Mouse (Mus musculus) CH12.LX (cell line): ENCODE data around the gene Ddx43. TPM values are rescaled to one million over a fixed set of nuclear protein-coding genes. Genes with fewer than 3 reads are reported as not detected.
A peak's percentile ranks its signal among the peaks of the same experiment; 100 is the strongest.

Experiments used
- DNase-seq: peaks from one replicate; pipeline ENCODE4 v3.0.0-alpha.2; 2013; ENCODE audit errors: extremely low read depth
- H3K27ac ChIP-seq: 2 replicates; pipeline ENCODE4 v1.5.1; 2012; ENCODE audit warnings: low read depth, mild to moderate bottlenecking, control low read depth, moderate library complexity; ENCODE audit not compliant: insufficient read depth
- H3K27me3 ChIP-seq: replicated peaks from 2 replicates; pipeline ENCODE3; 2012; ENCODE audit warnings: inconsistent platforms
- H3K36me3 ChIP-seq, 2 experiments: replicated peaks in 1 of 2; 2 replicates each; pipeline versions ENCODE3 to v1.6.1; 2012; ENCODE audit warnings: inconsistent platforms in 1 of 2, low read length in 1 of 2, mild to moderate bottlenecking in 1 of 2, mixed read lengths in 1 of 2, moderate library complexity in 1 of 2; ENCODE audit not compliant: control insufficient read depth in 1 of 2, insufficient read depth in 1 of 2
- H3K4me1 ChIP-seq, 2 experiments: 2 replicates each; pipeline ENCODE4 v1.6.1; 2012; ENCODE audit warnings: inconsistent platforms in 1 of 2, moderate library complexity in 1 of 2; ENCODE audit not compliant: insufficient read depth in 2 of 2, control insufficient read depth in 1 of 2
- H3K4me2 ChIP-seq: 2 replicates; pipeline ENCODE4 v1.6.1; 2012; ENCODE audit warnings: low read depth, mild to moderate bottlenecking, control low read depth; ENCODE audit not compliant: poor library complexity, insufficient read depth, severe bottlenecking
- H3K4me3 ChIP-seq, 3 experiments: fragments of 150-350 bp in 1 of 3; sonication (generic) in 1 of 3; replicated peaks in 1 of 3; 2 replicates each; pipeline versions ENCODE3 to v1.5.1; 2011 to 2012; ENCODE audit warnings: low read depth in 2 of 3, low read length in 2 of 3, mild to moderate bottlenecking in 2 of 3, moderate library complexity in 2 of 3, control low read depth in 1 of 3, improper control_type of control experiment in 1 of 3, inconsistent platforms in 1 of 3, mixed read lengths in 1 of 3; ENCODE audit not compliant: poor library complexity in 1 of 3
- H3K79me2 ChIP-seq: replicated peaks from 2 replicates; pipeline ENCODE4 v1.6.1; 2012; ENCODE audit warnings: mild to moderate bottlenecking, moderate library complexity; ENCODE audit not compliant: control insufficient read depth, poor library complexity, insufficient read depth, severe bottlenecking; ENCODE audit errors: extremely low read depth
- H3K9ac ChIP-seq: 2 replicates; pipeline ENCODE4 v1.6.1; 2012; ENCODE audit warnings: low read depth, mild to moderate bottlenecking, control low read depth, moderate library complexity; ENCODE audit not compliant: insufficient read depth
- H3K9me3 ChIP-seq: replicated peaks from 2 replicates; pipeline ENCODE3; 2012; ENCODE audit warnings: low read length, inconsistent platforms, mixed read lengths
- E2F4 ChIP-seq: IDR thresholded peaks from 2 replicates; pipeline ENCODE4 v1.6.1; 2011; ENCODE audit warnings: low read depth, low read length, improper control_type of control experiment; ENCODE audit not compliant: insufficient replicate concordance
- ELF1 ChIP-seq: IDR thresholded peaks from 2 replicates; pipeline ENCODE4 v1.6.1; 2014; ENCODE audit warnings: low read depth, mild to moderate bottlenecking, inconsistent platforms, low read length, improper control_type of control experiment
- EP300 ChIP-seq: IDR thresholded peaks from 2 replicates; pipeline ENCODE4 v1.6.1; 2011; ENCODE audit warnings: low read length, improper control_type of control experiment
- IRF4 ChIP-seq: IDR thresholded peaks from 2 replicates; pipeline ENCODE4 v1.6.1; 2014; ENCODE audit warnings: low read depth, mild to moderate bottlenecking, inconsistent platforms, low read length, improper control_type of control experiment
- JUN ChIP-seq: IDR thresholded peaks from 2 replicates; pipeline ENCODE4 v1.6.1; 2011; ENCODE audit warnings: low read depth, mild to moderate bottlenecking, low read length, improper control_type of control experiment, moderate library complexity; ENCODE audit not compliant: insufficient read depth
- KAT2A ChIP-seq: IDR thresholded peaks from 2 replicates; pipeline ENCODE4 v1.6.1; 2012; ENCODE audit warnings: low read length, improper control_type of control experiment, inconsistent platforms; ENCODE audit not compliant: insufficient replicate concordance
- MAX ChIP-seq: IDR thresholded peaks from 2 replicates; pipeline ENCODE4 v1.6.1; 2011; ENCODE audit warnings: low read length, improper control_type of control experiment
- MXI1 ChIP-seq: IDR thresholded peaks from 2 replicates; pipeline ENCODE4 v1.6.1; 2011; ENCODE audit warnings: mild to moderate bottlenecking, low read depth, low read length, improper control_type of control experiment
- NELFE ChIP-seq: IDR thresholded peaks from 2 replicates; pipeline ENCODE4 v1.6.1; 2011; ENCODE audit warnings: low read depth, low read length, improper control_type of control experiment
- NRF1 ChIP-seq: IDR thresholded peaks from 2 replicates; pipeline ENCODE4 v1.6.1; 2014; ENCODE audit warnings: low read depth, mild to moderate bottlenecking, inconsistent platforms, low read length, improper control_type of control experiment, moderate library complexity
- PAX5 ChIP-seq: IDR thresholded peaks from 2 replicates; pipeline ENCODE4 v1.6.1; 2012; ENCODE audit warnings: low read length, inconsistent platforms, mixed read lengths
- POLR2AphosphoS2 ChIP-seq: IDR thresholded peaks from 2 replicates; pipeline ENCODE4 v1.6.1; 2011; ENCODE audit warnings: low read depth, low read length, improper control_type of control experiment
- SIN3A ChIP-seq: IDR thresholded peaks from 2 replicates; pipeline ENCODE4 v1.6.1; 2012; ENCODE audit warnings: low read length, improper control_type of control experiment, inconsistent platforms
- TCF12 ChIP-seq: IDR thresholded peaks from 2 replicates; pipeline ENCODE4 v1.6.1; 2014; ENCODE audit warnings: low read depth, mild to moderate bottlenecking, inconsistent platforms, low read length, improper control_type of control experiment
- UBTF ChIP-seq: IDR thresholded peaks from 2 replicates; pipeline ENCODE4 v1.6.1; 2012; ENCODE audit warnings: low read depth, mild to moderate bottlenecking, inconsistent platforms, low read length, improper control_type of control experiment, moderate library complexity
- USF1 ChIP-seq: IDR thresholded peaks from 2 replicates; pipeline ENCODE4 v1.6.1; 2014; ENCODE audit warnings: low read depth, mild to moderate bottlenecking, inconsistent platforms, low read length, improper control_type of control experiment
- USF2 ChIP-seq: conservative IDR thresholded peaks from 2 replicates; pipeline ENCODE4 v1.6.1; 2011; ENCODE audit warnings: low read depth, low read length, improper control_type of control experiment
- ZC3H11A ChIP-seq: IDR thresholded peaks from 2 replicates; pipeline ENCODE4 v1.6.1; 2012; ENCODE audit warnings: low read depth, mild to moderate bottlenecking, inconsistent platforms, low read length, improper control_type of control experiment
- ZKSCAN1 ChIP-seq: IDR thresholded peaks from 2 replicates; pipeline ENCODE4 v1.6.1; 2012; ENCODE audit warnings: low read depth, inconsistent platforms, low read length, improper control_type of control experiment, borderline replicate concordance
- ZMIZ1 ChIP-seq: IDR thresholded peaks from 2 replicates; pipeline ENCODE4 v1.6.1; 2012; ENCODE audit warnings: low read depth, mild to moderate bottlenecking, inconsistent platforms, low read length, improper control_type of control experiment
- dilution Hi-C: fragments of 300-500 bp; cut with MboI; formaldehyde crosslinking; loops from 2 replicates; pipeline ENCODE4 v1.14.3; 2020; ENCODE audit warnings: low sequenced_read_pairs; ENCODE audit not compliant: extremely low pct_unique_long_range_greater_than_20kb, extremely low pct_ligation_motif_present
- in situ Hi-C: fragments of 300-500 bp; cut with MboI; formaldehyde crosslinking; loops from 3 replicates; pipeline ENCODE4 v1.14.3; 2019; ENCODE audit warnings: low sequenced_read_pairs, low pct_ligation_motif_present, low pct_unique_long_range_greater_than_20kb, mixed read lengths
- polyA plus RNA-seq: library from polyadenylated mRNA; unstranded; fragments of >175 nt; gene quantifications from 2 replicates; pipeline ENCODE4 v1.2.1, GENCODE M21; 2012; ENCODE audit warnings: low read depth; ENCODE audit not compliant: insufficient read length
- total RNA-seq, 2 experiments: library from RNA; depleted of rRNA; stranded (reverse); fragments of 300-350 nt in 1 of 2; fragments of >200 nt in 1 of 2; gene quantifications; 2 replicates each; pipeline ENCODE4 v1.2.3; 2012 to 2014

The Ddx43 gene
- total and polyA plus RNA-seq, 3 experiments, result not detected

- no peak overlapping the region for H3K27ac ChIP-seq
- dilution Hi-C loops, result no loop called here
- in situ Hi-C loops, result no loop called here
Measured at GRCm38 (mm10) chr9:78463337-78463736, 67.8 kb downstream of the Ddx43 start.

DNA sequence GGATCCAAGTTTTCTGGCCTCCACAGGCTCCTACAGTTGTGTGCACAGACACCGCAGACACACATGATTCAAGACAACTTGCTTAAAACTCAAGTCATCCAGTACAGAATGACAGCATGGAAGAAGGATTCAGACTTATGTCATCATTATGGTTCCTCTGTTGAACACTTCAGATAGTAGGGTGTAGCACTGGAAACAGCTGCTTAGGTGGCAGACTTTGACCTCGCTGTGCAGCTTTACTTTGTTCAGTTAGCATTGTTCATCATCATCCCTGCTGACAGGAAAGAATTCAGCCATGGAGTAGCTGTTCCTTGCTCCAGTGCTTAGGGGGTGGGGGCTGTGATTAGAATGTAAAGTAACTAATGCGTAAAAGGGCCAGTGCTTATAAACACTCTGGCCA lies 70.1 kb downstream of the Ddx43 start:
- Histone ChIP-seq H3K27ac (no peak overlapping the region), H3K4me1 (peaks cover 2 to 14% of the 10 kb centered on the region in 2 experiments; a peak in 3 of 4 replicates), H3K79me2 (no peaks in the 10 kb centered on the region), H3K4me3 (no peak overlapping the region), H3K4me2 (no peak overlapping the region), H3K9ac (no peak overlapping the region), H3K9me3 (no peaks in the 10 kb centered on the region), H3K36me3 (peaks cover 55 to 78% of the 10 kb centered on the region in 2 experiments), H3K27me3 (no peaks in the 10 kb centered on the region)
- dilution Hi-C loops (no loop called here), in situ Hi-C loops (no loop called here)
- no peak for TF ChIP-seq NRF1
- TF ChIP-seq PAX5, result no peak
- TF ChIP-seq ZMIZ1, result no peak
- TF ChIP-seq USF1, result no peak
- no peak for TF ChIP-seq NELFE
- no peak for TF ChIP-seq ZC3H11A
- no peak for TF ChIP-seq JUN
- TF ChIP-seq EP300, result no peak
- no peak for TF ChIP-seq ELF1
- no peak for TF ChIP-seq USF2
- no peak for TF ChIP-seq MXI1
- TF ChIP-seq MAX, result no peak
- no peak for TF ChIP-seq POLR2AphosphoS2
- no peak for TF ChIP-seq E2F4
- TF ChIP-seq KAT2A, result no peak
- DNase-seq, result no peak

More at GRCm38 (mm10) chr9:78463337-78463736, 67.8 kb downstream of the Ddx43 start:
- no peak overlapping the region for H3K4me2 ChIP-seq
- H3K79me2 ChIP-seq, result no peaks in the 10 kb centered on the region
- DNase-seq, result peak; percentile 14
- no peaks in the 10 kb centered on the region for H3K27me3 ChIP-seq
- H3K4me3 ChIP-seq, result no peak overlapping the region
- TF ChIP-seq IRF4, result no peak
- TF ChIP-seq TCF12, result no peak
- no peak for TF ChIP-seq ZKSCAN1
- TF ChIP-seq SIN3A, result no peak
- no peak for TF ChIP-seq UBTF
- TF ChIP-seq, all 38 proteins: peak for 0
- Histone ChIP-seq H3K36me3 (peaks cover 54 to 78% of the 10 kb centered on the region in 2 experiments), H3K9me3 (no peaks in the 10 kb centered on the region), H3K9ac (no peak overlapping the region), H3K4me1 (peaks cover 2 to 19% of the 10 kb centered on the region in 2 experiments; a peak in 3 of 4 replicates)

Other genes with a start within 250 kb of the Ddx43 start
- gene Gsta4, start 213.0 kb upstream of the Ddx43 start, total RNA-seq (2012; rRNA removed), result 0.50 and 0.85 TPM in 2 replicates
- not detected in 2 replicates for gene Gsta4, start 213.0 kb upstream of the Ddx43 start, total RNA-seq (2014; rRNA removed)
- 0.47 and 1.2 TPM in 2 replicates for gene Gsta4, start 213.0 kb upstream of the Ddx43 start, polyA plus RNA-seq
- not detected in 2 replicates for gene Gsta1, start 165.1 kb upstream of the Ddx43 start, total RNA-seq (2012; rRNA removed)
- gene Gsta1, start 165.1 kb upstream of the Ddx43 start, total RNA-seq (2014; rRNA removed), result not detected in 2 replicates
- not detected in 2 replicates for gene Gsta1, start 165.1 kb upstream of the Ddx43 start, polyA plus RNA-seq
- not detected in 2 replicates for gene Gm3776, start 138.6 kb upstream of the Ddx43 start, total RNA-seq (2012; rRNA removed)
- not detected in 2 replicates for gene Gm3776, start 138.6 kb upstream of the Ddx43 start, total RNA-seq (2014; rRNA removed)
- gene Gm3776, start 138.6 kb upstream of the Ddx43 start, polyA plus RNA-seq, result not detected in 2 replicates
- not detected in 2 replicates for gene Gm10639, start 105.9 kb upstream of the Ddx43 start, total RNA-seq (2012; rRNA removed)
- gene Gm10639, start 105.9 kb upstream of the Ddx43 start, total RNA-seq (2014; rRNA removed), result not detected in 2 replicates
- gene Gm10639, start 105.9 kb upstream of the Ddx43 start, polyA plus RNA-seq, result not detected in 2 replicates
- not detected in 2 replicates for gene Omt2a, start 81.0 kb upstream of the Ddx43 start, total RNA-seq (2012; rRNA removed)
- not detected in 2 replicates for gene Omt2a, start 81.0 kb upstream of the Ddx43 start, total RNA-seq (2014; rRNA removed)
- not detected in 2 replicates for gene Omt2a, start 81.0 kb upstream of the Ddx43 start, polyA plus RNA-seq
- gene Omt2b, start 68.2 kb upstream of the Ddx43 start, total RNA-seq (2012; rRNA removed), result not detected in 2 replicates
- not detected in 2 replicates for gene Omt2b, start 68.2 kb upstream of the Ddx43 start, total RNA-seq (2014; rRNA removed)
- not detected in 2 replicates for gene Omt2b, start 68.2 kb upstream of the Ddx43 start, polyA plus RNA-seq
- gene Gsta2, start 40.0 kb upstream of the Ddx43 start, total RNA-seq (2012; rRNA removed), result not detected in 2 replicates
- not detected in 2 replicates for gene Gsta2, start 40.0 kb upstream of the Ddx43 start, total RNA-seq (2014; rRNA removed)
- gene Gsta2, start 40.0 kb upstream of the Ddx43 start, polyA plus RNA-seq, result not detected in 2 replicates
- not detected in 2 replicates for gene Dppa5a, start 27.6 kb upstream of the Ddx43 start, total RNA-seq (2012; rRNA removed)
- not detected in 2 replicates for gene Dppa5a, start 27.6 kb upstream of the Ddx43 start, total RNA-seq (2014; rRNA removed)
- not detected in 2 replicates for gene Dppa5a, start 27.6 kb upstream of the Ddx43 start, polyA plus RNA-seq
- not detected in 2 replicates for gene Ooep, start 17.1 kb upstream of the Ddx43 start, total RNA-seq (2012; rRNA removed)
- gene Ooep, start 17.1 kb upstream of the Ddx43 start, total RNA-seq (2014; rRNA removed), result not detected in 2 replicates
- not detected in 2 replicates for gene Ooep, start 17.1 kb upstream of the Ddx43 start, polyA plus RNA-seq
- gene Cgas, start 47.5 kb downstream of the Ddx43 start, total RNA-seq (2012; rRNA removed), result not detected in 2 replicates
- gene Cgas, start 47.5 kb downstream of the Ddx43 start, total RNA-seq (2014; rRNA removed), result not detected in 2 replicates
- not detected in 2 replicates for gene Cgas, start 47.5 kb downstream of the Ddx43 start, polyA plus RNA-seq
- 21.5 and 22.9 TPM in 2 replicates for gene Mto1, start 52.4 kb downstream of the Ddx43 start, total RNA-seq (2012; rRNA removed)
- gene Mto1, start 52.4 kb downstream of the Ddx43 start, total RNA-seq (2014; rRNA removed), result 21.5 and 22.5 TPM in 2 replicates
- gene Mto1, start 52.4 kb downstream of the Ddx43 start, polyA plus RNA-seq, result 13.8 and 14.2 TPM in 2 replicates
- 0.46 and 0.55 TPM in 2 replicates for gene Gm17324, start 53.0 kb downstream of the Ddx43 start, total RNA-seq (2012; rRNA removed)
- not detected in 2 replicates for gene Gm17324, start 53.0 kb downstream of the Ddx43 start, total RNA-seq (2014; rRNA removed)
- not detected in 2 replicates for gene Gm17324, start 53.0 kb downstream of the Ddx43 start, polyA plus RNA-seq
- 14,448 and 18,409 TPM in 2 replicates for gene Eef1a1, start 93.4 kb downstream of the Ddx43 start, total RNA-seq (2012; rRNA removed)
- 21,026 and 21,314 TPM in 2 replicates for gene Eef1a1, start 93.4 kb downstream of the Ddx43 start, total RNA-seq (2014; rRNA removed)
- 11,979 and 12,362 TPM in 2 replicates for gene Eef1a1, start 93.4 kb downstream of the Ddx43 start, polyA plus RNA-seq
- 6.7 and 7.6 TPM in 2 replicates for gene Slc17a5, start 192.3 kb downstream of the Ddx43 start, total RNA-seq (2012; rRNA removed)
- gene Slc17a5, start 192.3 kb downstream of the Ddx43 start, total RNA-seq (2014; rRNA removed), result 4.9 and 5.7 TPM in 2 replicates
- gene Slc17a5, start 192.3 kb downstream of the Ddx43 start, polyA plus RNA-seq, result 7.0 and 7.6 TPM in 2 replicates
- gene Cd109, start 219.8 kb downstream of the Ddx43 start, total RNA-seq (2012; rRNA removed), result 0.13 and 0.21 TPM in 2 replicates
- gene Cd109, start 219.8 kb downstream of the Ddx43 start, total RNA-seq (2014; rRNA removed), result 0.52 and 0.62 TPM in 2 replicates
- gene Cd109, start 219.8 kb downstream of the Ddx43 start, polyA plus RNA-seq, result 0.65 and 0.73 TPM in 2 replicates